Mouse (Mus musculus): ENCODE results near the gene Atp12a.

Gene Atp12a

GRCm38 (mm10) chr14:56382366-56382765 is 17.5 kb downstream of the Atp12a start:
- no peak for DNase-seq

GRCm38 (mm10) chr14:56390247-56390646 is 25.4 kb downstream of the Atp12a start:
- no peak for DNase-seq

DNA sequence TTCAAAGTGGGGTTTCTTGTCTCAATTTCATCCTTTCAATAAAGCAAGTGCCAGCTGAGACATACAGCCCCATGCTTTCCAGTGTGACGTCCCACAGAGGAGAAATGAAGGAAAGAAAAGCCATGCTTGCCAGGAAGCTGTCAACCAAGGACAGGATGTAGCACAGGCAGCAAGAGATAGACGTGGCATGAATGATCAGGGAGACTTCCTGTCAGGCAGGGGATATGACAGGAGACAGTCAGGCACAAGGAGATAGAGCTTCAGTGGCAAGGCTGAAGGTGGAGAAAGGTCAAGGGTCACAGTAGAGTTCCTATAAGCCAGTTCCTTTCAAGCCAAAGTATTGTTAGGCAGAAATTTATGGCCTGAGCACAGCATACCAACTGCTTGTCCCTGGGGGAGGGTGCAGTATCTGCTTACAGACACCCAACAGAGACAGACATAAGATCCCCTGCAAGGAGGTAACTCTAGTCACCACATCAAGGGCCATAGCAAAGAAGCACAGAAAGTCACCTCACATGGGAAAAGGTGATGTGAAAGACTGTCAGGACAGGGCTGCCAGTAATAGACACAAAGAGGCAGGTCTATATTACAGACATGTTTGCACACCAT is 28.9 kb downstream of the Atp12a start:
- DNase-seq, result no peak

- no peak for DNase-seq
These were observed 33.1 kb downstream of the Atp12a start for GRCm38 (mm10) chr14:56398001-56398400.

DNA sequence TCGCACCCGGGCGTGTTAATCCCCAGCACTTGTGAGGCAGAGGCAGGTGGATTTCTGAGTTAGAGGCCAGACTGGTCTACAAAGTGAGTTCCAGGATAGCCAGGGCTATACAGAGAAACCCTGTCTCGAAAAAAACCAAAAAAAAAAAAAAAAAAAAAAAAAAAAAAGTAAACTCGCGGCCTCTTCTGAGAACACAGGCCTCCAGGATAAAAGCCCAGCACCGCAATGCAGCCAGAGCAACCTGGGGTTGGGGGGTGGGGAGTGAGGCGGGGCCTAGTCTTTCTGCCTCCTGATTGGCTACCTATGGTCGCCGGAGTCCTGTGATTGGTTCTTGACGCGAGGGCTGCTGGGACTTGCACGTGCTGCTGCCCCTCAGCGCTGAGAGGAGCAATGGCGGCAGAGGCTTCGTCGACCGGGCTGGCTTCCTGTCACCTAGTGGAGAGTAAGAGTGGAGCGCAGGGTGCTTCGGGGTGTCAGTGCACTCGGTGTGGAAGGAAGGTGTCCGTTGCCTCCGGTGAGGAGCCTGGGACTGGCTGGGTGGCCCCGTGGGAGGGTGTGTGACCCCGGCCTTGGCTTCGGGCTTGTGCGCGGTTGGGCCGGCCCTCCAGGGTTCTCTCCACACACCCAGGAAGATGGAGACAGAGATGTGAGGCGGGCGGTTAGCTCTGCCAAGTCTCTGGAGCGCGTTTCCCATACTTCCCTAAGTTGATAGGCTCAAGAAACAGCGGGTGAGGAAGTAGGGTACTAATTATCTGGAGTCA is 37.6 kb downstream of the Atp12a start, which contains the start of gene Rnf17:
Gene Rnf17 (plus strand): TSS at position 271 of the 761 bp plus-strand sequence.
- DNase-seq, result no peak

DNA sequence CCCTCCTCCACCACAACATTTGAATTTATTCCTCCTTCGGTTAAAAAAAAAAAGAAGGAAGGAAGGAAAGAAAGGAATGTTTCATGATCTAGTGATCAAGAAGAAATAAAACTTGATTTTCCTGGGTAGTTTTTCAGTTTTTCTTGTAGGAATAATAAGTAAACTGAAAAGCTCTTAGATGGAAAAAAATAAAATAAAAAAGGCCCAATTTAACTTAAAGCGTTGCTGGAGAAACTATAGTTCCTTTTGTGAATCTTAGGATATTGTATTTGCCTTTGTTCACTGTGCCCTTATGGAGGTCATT is 38.2 kb downstream of the Atp12a start:
- DNase-seq, result no peak

Data from thymus, adult 18-20 months (tissue).